Mouse (Mus musculus): Measurements from ENCODE around the gene Angel1.

DNA sequence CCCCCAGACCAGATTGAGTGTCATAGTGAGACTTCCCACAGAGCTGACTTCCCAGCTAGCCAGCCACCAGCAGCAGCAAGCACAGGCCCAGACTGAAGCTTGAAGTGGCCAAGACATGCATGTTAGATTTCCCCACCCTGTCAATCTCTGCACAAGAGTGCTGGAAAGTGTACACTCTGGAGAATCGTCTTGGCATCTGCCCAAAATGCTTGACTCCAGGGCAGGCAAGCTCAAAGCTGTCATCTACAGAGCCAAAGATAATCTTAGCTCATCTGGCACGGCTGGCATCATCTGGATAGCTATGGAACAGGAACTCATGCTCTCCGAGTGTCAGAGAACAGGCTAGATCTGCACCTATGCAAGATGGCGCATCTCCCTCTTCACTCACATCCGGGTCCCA, 4.8 kb downstream of the Angel1 start:
- no peak for TF ChIP-seq CTCF (IDR thresholded peaks at IDR 0.05; ENCODE audit: extremely low read depth, insufficient read depth, low read length)
- TF ChIP-seq POLR2A (IDR thresholded peaks at IDR 0.05; ENCODE audit: extremely low read depth, insufficient read depth, low read length), result no peak
